Mouse (Mus musculus) hindbrain, embryonic 11.5 days (tissue): ENCODE measurements at regions not wholly inside any gene's neighbourhood (a gene's known extent, or its start where the extent isn't known, plus 50 kb on each side); places are given as distances from the start of the nearest gene placed in this dataset.

Source experiments
- ATAC-seq: fragments of 200-750 bp; cut with Nextera tagmentation; 2 replicates; pipeline ENCODE4 v1.8.0; 2017; ENCODE audit warnings: mild to moderate bottlenecking, moderate TSS enrichment, moderate library complexity; ENCODE audit not compliant: low FRiP score
- DNase-seq: peaks from one replicate; pipeline ENCODE4 v3.0.0-alpha.2; 2015; ENCODE audit warnings: low spot score
- H3K27ac ChIP-seq: fragments of 300-500 bp; sonication (generic); 2 replicates; pipeline ENCODE4 v1.5.1; 2014; ENCODE audit warnings: mild to moderate bottlenecking, low read depth, low read length
- H3K27me3 ChIP-seq: fragments of 300-500 bp; sonication (generic); 2 replicates; pipeline ENCODE4 v1.6.1; 2014; ENCODE audit warnings: mild to moderate bottlenecking, low read length, moderate library complexity, mixed read lengths; ENCODE audit not compliant: control insufficient read depth, insufficient read depth
- H3K36me3 ChIP-seq: fragments of 300-500 bp; sonication (generic); 2 replicates; pipeline ENCODE4 v1.6.1; 2014; ENCODE audit warnings: mild to moderate bottlenecking, low read length, moderate library complexity, mixed read lengths; ENCODE audit not compliant: control insufficient read depth, insufficient read depth
- H3K4me1 ChIP-seq: fragments of 300-500 bp; sonication (generic); replicated peaks from 2 replicates; pipeline ENCODE4 v1.6.1; 2014; ENCODE audit warnings: low read length, mixed read lengths; ENCODE audit not compliant: control insufficient read depth, insufficient read depth
- H3K4me2 ChIP-seq: fragments of 300-500 bp; sonication (generic); replicated peaks from 2 replicates; pipeline ENCODE4 v1.6.1; 2014; ENCODE audit warnings: mild to moderate bottlenecking, low read depth, low read length
- H3K4me3 ChIP-seq: fragments of 300-500 bp; sonication (generic); 2 replicates; pipeline ENCODE4 v1.5.1; 2014; ENCODE audit warnings: low read depth, low read length
- H3K9ac ChIP-seq: fragments of 300-500 bp; sonication (generic); 2 replicates; pipeline ENCODE4 v1.6.1; 2014; ENCODE audit warnings: low read depth, low read length
- H3K9me3 ChIP-seq: fragments of 300-500 bp; sonication (generic); 2 replicates; pipeline ENCODE4 v1.6.1; 2016; ENCODE audit warnings: low read length; ENCODE audit not compliant: control insufficient read depth
- WGBS: fragments of 180-500 bp; shearing (Covaris S2); extraction: QIAGEN DNeasy Blood & Tissue Kit; methylation state at CpG from one replicate; pipeline ENCODE4 v1.1.7; 2014; 5-methylcytosine and 5-hydroxymethylcytosine counted together

DNA sequence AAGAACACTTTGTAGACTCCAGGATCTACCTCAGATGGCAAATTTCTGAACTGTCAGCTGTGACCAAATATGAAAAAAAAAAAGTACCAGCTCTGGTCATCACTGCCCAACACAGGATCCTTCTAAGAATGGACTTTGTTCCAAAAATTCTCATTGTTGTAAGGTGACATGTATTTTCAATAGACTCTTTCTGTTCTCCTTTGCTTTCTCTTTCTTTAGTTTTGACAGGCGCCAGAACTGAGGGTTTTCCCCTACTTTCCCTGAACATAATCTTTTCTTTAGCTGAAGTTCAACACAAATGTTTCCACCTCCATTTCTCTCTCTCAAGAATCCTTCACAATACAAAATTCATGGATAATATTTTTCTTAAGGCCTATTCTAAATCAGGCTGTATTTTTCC lies 579.1 kb upstream of the C030005K15Rik start:
- Histone ChIP-seq H3K9ac (no peak overlapping the region), H3K9me3 (no peaks in the 10 kb centered on the region), H3K27me3 (no peaks in the 10 kb centered on the region), H3K27ac (no peak overlapping the region), H3K4me1 (no peaks in the 10 kb centered on the region), H3K36me3 (no peaks in the 10 kb centered on the region), H3K4me2 (no peak overlapping the region), H3K4me3 (no peak overlapping the region)
- no peak for DNase-seq
- no peak for ATAC-seq
- WGBS = 91% methylated on average over 1 of the region's 1 CpGs

DNA sequence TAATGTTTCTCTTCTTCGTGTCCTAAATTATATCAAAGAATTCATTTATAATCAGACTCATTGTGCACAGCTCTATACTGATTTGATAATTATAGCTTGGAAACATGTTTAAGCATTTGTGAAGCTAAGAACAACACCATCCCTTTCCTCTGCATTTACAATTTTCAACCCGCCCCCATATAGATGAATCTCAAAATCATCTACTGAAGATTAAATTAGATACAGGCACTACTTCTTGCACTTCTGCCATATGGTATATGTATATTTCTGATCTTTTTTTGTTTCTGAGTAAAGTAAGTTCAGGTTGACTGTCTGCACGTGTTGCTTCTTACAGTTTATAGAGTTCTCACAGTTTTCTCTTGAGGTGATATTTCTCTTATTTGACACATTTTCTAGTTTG lies 583.1 kb upstream of the C030005K15Rik start:
- Histone ChIP-seq H3K27me3 (no peaks in the 10 kb centered on the region), H3K9ac (no peak overlapping the region), H3K36me3 (no peaks in the 10 kb centered on the region), H3K4me2 (no peak overlapping the region), H3K4me1 (no peaks in the 10 kb centered on the region), H3K4me3 (no peak overlapping the region), H3K9me3 (no peaks in the 10 kb centered on the region), H3K27ac (no peak overlapping the region)
- DNase-seq (no peak), ATAC-seq (no peak)
- 86% methylated on average over 3 of the region's 3 CpGs for WGBS

DNA sequence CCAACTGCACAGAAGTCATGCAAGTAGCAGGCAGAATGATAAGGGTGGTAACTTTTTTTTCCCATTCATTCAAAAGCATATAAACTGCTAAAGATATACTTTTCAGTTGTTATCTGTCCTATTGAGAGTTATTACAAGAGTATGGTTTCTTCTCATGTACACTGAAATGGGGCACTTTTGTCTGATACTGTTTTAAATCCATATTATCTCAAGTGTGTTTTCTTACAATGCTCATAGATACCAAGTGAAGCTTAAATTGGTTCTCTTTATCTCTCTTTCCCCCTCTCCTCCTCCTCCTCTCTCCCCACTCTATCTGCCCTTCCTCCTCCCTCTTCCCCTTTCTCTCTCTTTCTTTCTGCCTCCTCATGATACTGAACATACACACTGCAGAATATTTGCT lies 584.8 kb upstream of the C030005K15Rik start:
- no peaks in the 10 kb centered on the region for H3K9me3 ChIP-seq
- H3K4me1 ChIP-seq = no peaks in the 10 kb centered on the region
- no peak overlapping the region for H3K4me2 ChIP-seq
- ATAC-seq = no peak
- no peaks in the 10 kb centered on the region for H3K36me3 ChIP-seq
- no peak overlapping the region for H3K27ac ChIP-seq
- no peaks in the 10 kb centered on the region for H3K27me3 ChIP-seq
- H3K9ac ChIP-seq = no peak overlapping the region
- H3K4me3 ChIP-seq = no peak overlapping the region
- DNase-seq = no peak

DNA sequence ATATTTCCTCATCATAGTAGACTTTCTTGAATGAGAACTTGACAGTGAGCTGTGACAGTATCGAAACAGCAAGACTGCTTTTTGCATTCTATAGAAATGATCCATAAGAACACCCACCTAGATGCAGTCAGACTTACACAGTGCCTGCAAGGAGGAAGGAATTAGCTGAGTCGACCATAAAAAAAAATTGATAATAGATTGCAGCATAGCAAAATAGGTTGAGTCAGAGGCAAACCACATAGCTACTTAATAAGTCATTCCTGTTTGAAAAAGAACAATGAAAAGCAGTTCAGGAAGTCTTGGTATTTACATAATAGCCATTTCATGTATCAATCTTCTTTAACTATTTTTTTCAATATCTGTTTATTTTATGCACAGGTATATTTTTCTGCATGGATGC lies 591.9 kb upstream of the C030005K15Rik start:
- no peaks in the 10 kb centered on the region for H3K36me3 ChIP-seq
- H3K4me2 ChIP-seq = no peak overlapping the region
- no peak overlapping the region for H3K9ac ChIP-seq
- no peak for ATAC-seq
- H3K4me1 ChIP-seq = no peaks in the 10 kb centered on the region
- H3K27ac ChIP-seq = no peak overlapping the region
- H3K9me3 ChIP-seq = no peaks in the 10 kb centered on the region
- H3K4me3 ChIP-seq = no peak overlapping the region
- H3K27me3 ChIP-seq = no peaks in the 10 kb centered on the region
- DNase-seq = no peak
- 82% methylated on average over 2 of the region's 2 CpGs for WGBS

DNA sequence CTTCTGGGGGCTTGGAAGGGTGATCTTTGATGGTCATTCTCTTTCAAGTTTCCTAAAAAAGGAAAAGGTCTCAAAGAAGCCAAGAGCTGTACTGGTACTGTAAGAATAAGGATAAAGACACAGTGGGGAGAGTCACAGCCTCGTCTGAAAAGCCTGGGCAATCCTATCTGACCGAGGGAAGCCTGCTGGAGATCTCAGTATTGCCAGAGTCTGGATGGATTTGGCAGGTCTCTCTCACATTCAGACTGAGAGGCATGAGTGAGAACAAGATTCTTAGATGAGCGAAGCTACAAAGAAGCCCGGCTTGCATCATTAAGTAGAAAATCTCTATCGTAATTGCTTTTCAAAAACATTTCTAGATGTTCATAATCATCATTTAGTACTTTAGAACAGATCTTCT lies 590.4 kb upstream of the Atp2b1 start:
- no peak for ATAC-seq
- Histone ChIP-seq H3K27ac (no peak overlapping the region), H3K36me3 (no peaks in the 10 kb centered on the region), H3K27me3 (no peaks in the 10 kb centered on the region), H3K9me3 (no peaks in the 10 kb centered on the region), H3K4me1 (no peaks in the 10 kb centered on the region), H3K4me2 (no peak overlapping the region), H3K9ac (no peak overlapping the region), H3K4me3 (no peak overlapping the region)
- WGBS = 83% methylated on average over 5 of the region's 5 CpGs
- DNase-seq = no peak

DNA sequence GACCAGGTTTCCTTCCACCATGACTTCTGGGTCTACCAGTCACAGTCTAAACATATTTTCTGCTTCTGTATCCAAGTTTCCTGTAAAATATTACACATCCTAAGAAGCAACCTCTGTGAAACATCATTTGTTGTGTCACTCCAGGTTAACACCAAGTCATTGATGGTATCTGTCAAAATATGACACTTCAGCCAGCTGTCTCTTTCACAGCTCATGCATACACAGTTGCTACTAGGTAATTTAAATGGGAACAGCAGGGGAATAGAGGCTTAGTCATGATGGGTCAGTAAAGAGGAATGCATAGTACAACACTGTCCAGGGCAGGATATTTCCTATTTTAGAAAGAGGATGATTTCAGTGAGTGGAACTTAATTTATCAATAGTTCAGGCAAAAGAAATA lies 589.6 kb upstream of the Atp2b1 start:
- Histone ChIP-seq H3K27me3 (no peaks in the 10 kb centered on the region), H3K36me3 (no peaks in the 10 kb centered on the region), H3K9ac (no peak overlapping the region), H3K9me3 (no peaks in the 10 kb centered on the region), H3K27ac (no peak overlapping the region), H3K4me2 (no peak overlapping the region), H3K4me3 (no peak overlapping the region), H3K4me1 (no peaks in the 10 kb centered on the region)
- no peak for DNase-seq
- no peak for ATAC-seq

DNA sequence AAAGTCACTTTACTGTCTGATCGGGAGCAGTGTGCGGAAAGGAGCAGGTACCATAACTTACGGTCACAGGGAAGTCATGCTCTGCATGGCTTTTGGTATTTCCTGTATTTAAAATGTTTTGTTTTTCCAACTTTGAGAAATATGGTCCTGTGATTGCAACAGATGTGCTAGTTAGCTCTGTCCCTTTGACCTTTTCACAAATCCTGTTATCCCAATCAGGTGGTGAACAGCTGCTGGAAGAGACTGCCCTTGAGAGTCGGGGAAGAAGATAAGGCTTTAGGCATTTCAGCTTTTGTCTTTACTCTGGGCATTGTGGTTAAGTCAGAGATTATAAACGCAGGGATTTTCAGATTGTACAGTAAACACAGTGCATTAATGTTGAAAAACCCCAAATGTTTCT lies 588.5 kb upstream of the Atp2b1 start:
- H3K36me3 ChIP-seq = no peaks in the 10 kb centered on the region
- no peak overlapping the region for H3K4me2 ChIP-seq
- H3K9ac ChIP-seq = no peak overlapping the region
- H3K9me3 ChIP-seq = no peaks in the 10 kb centered on the region
- 80% methylated on average over 5 of the region's 5 CpGs for WGBS
- DNase-seq (no peak), ATAC-seq (no peak)
- H3K4me1 ChIP-seq = no peaks in the 10 kb centered on the region
- H3K27me3 ChIP-seq = no peaks in the 10 kb centered on the region
- no peak overlapping the region for H3K27ac ChIP-seq
- H3K4me3 ChIP-seq = no peak overlapping the region

DNA sequence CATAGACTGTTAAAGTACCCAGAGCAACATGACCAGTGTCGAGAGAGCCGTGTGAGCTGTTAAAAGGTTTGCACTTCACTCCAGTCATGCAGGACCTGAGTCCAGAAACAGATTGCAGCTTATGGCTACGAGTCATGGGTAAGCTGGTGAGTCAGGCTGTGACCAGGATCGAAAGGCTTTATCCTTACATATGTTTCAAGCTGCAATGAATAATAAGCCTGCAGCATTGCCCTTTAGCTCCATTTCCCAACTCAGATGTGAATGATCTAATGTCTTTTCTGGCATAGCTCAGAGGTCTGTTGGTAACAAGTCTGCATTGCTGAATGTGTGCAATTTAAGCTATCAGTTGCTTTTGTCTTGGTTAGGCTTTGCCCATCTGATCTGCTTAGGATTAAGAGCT lies 581.5 kb upstream of the Atp2b1 start:
- Histone ChIP-seq H3K4me3 (no peak overlapping the region), H3K27ac (no peak overlapping the region), H3K4me2 (no peak overlapping the region), H3K9ac (no peak overlapping the region), H3K4me1 (no peaks in the 10 kb centered on the region), H3K9me3 (no peaks in the 10 kb centered on the region), H3K27me3 (no peaks in the 10 kb centered on the region), H3K36me3 (no peaks in the 10 kb centered on the region)
- WGBS = 84% methylated on average over 4 of the region's 4 CpGs
- DNase-seq = no peak
- ATAC-seq = no peak

DNA sequence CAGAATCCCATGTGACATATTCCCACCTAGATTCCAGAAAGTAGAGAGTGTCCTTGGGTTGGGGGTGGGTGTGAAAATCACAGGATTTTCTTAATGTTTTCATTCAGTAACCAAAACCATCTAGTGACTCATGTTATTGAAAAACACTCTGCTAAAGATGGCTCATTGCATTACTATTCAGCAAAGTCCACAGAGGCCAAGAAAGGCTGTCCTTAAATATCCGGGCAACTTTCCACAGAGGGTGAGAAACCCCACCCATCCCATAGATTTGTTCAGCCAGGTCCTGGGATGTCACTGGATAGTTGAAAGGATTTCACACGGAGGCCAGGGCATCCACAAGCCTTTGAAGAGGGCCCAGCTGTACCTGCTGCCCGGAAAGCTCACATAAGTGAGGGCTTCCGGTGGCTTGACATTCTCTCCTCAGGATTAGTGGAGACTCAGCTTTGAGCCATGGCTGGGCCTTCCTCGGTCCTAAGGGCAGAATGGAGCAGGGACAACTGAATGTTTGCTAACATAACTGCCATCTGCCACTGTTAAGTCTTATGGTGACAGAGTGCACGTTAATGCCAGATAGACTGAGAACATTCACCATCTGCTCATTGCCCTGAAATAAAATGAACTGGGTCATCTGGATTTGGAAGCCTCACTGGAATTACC lies 580.7 kb upstream of the Atp2b1 start:
- ATAC-seq (no peak), DNase-seq (no peak)
- Histone ChIP-seq H3K9ac (no peak overlapping the region), H3K36me3 (no peaks in the 10 kb centered on the region), H3K27ac (no peak overlapping the region), H3K4me1 (no peaks in the 10 kb centered on the region), H3K27me3 (no peaks in the 10 kb centered on the region), H3K9me3 (no peaks in the 10 kb centered on the region), H3K4me3 (no peak overlapping the region), H3K4me2 (no peak overlapping the region)
- 85% methylated on average over 6 of the region's 6 CpGs for WGBS
